Mouse (Mus musculus): ENCODE results near the gene Acat2. TPM values are rescaled to one million over a fixed set of nuclear protein-coding genes. Genes with fewer than 3 reads are reported as not detected.
A peak's percentile ranks its signal among the peaks of the same experiment; 100 is the strongest.

Gene Acat2
- polyA plus RNA-seq, 1 experiment: 8.0 TPM

- TF ChIP-seq CTCF (IDR thresholded peaks at IDR 0.05; ENCODE audit: control insufficient read depth, insufficient read depth, insufficient replicate concordance, low read depth, low read length) (no peak), POLR2A (IDR thresholded peaks at IDR 0.05; ENCODE audit: control insufficient read depth, low read depth, low read length) (peak; percentile 98)
- Histone ChIP-seq H3K4me3 (ENCODE audit: control insufficient read depth, low read depth, low read length) (peak within 1 kb of the TSS; percentile 99), H3K4me1 (ENCODE audit: control insufficient read depth, insufficient read depth, low read length) (no peaks in the 10 kb centered on the region), H3K27me3 (ENCODE audit: control insufficient read depth, insufficient read depth, low read length) (no peaks in the 10 kb centered on the region), H3K36me3 (ENCODE audit: control insufficient read depth, insufficient read depth, low read length) (peaks cover 2% of the 10 kb centered on the region; the same call in 1 of the 2 replicates), H3K27ac (ENCODE audit: control insufficient read depth, insufficient read depth, low read depth, low read length) (peak within 1 kb of the TSS; percentile 100)
Measured at GRCm38 (mm10) chr17:12915881-12916583, 44.5 kb downstream of the Acat2 start, which contains the start of gene Mrpl18. TSS of gene Mrpl18 (minus strand) at chr17:12916345.

DNA sequence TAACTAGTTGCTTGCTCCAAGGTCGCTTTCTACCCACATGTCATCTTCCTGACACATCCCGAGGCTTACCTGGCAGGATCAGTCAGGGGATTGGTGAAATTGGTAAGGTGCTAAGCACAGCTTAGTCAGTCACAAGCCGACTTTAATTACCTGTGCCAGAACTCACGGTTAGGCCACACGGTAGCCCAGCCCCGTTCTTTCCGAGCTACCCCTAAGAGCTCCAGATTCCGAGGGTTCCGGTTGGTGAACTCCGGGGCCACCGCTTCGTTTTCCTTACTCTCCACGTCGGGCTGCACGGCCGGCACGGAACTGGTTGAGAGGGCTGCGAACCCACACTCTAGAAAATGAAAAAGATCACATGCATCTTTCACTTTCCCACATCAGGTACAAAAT lies 45.1 kb downstream of the Acat2 start, which contains the start of gene Tcp1:
Gene Tcp1 (plus strand): TSS at position 214 of the 393 bp plus-strand sequence.
- H3K27ac ChIP-seq (ENCODE audit: control insufficient read depth, insufficient read depth, low read depth, low read length): peak within 1 kb of the TSS; percentile 100
- no peaks in the 10 kb centered on the region for H3K27me3 ChIP-seq (ENCODE audit: control insufficient read depth, insufficient read depth, low read length)
- H3K4me3 ChIP-seq (ENCODE audit: control insufficient read depth, low read depth, low read length): peak within 1 kb of the TSS; percentile 99
- TF ChIP-seq POLR2A (IDR thresholded peaks at IDR 0.05; ENCODE audit: control insufficient read depth, low read depth, low read length) (no peak), CTCF (IDR thresholded peaks at IDR 0.05; ENCODE audit: control insufficient read depth, insufficient read depth, insufficient replicate concordance, low read depth, low read length) (no peak)
- H3K4me1 ChIP-seq (ENCODE audit: control insufficient read depth, insufficient read depth, low read length): no peaks in the 10 kb centered on the region; the same call in 1 of the 2 replicates
- H3K36me3 ChIP-seq (ENCODE audit: control insufficient read depth, insufficient read depth, low read length): peaks cover 2% of the 10 kb centered on the region; the same call in 1 of the 2 replicates

- TF ChIP-seq POLR2A (IDR thresholded peaks at IDR 0.05; ENCODE audit: control insufficient read depth, low read depth, low read length): no peak
- TF ChIP-seq CTCF (IDR thresholded peaks at IDR 0.05; ENCODE audit: control insufficient read depth, insufficient read depth, insufficient replicate concordance, low read depth, low read length): no peak
Measured at GRCm38 (mm10) chr17:12910391-12910790, 50.2 kb downstream of the Acat2 start.

DNA sequence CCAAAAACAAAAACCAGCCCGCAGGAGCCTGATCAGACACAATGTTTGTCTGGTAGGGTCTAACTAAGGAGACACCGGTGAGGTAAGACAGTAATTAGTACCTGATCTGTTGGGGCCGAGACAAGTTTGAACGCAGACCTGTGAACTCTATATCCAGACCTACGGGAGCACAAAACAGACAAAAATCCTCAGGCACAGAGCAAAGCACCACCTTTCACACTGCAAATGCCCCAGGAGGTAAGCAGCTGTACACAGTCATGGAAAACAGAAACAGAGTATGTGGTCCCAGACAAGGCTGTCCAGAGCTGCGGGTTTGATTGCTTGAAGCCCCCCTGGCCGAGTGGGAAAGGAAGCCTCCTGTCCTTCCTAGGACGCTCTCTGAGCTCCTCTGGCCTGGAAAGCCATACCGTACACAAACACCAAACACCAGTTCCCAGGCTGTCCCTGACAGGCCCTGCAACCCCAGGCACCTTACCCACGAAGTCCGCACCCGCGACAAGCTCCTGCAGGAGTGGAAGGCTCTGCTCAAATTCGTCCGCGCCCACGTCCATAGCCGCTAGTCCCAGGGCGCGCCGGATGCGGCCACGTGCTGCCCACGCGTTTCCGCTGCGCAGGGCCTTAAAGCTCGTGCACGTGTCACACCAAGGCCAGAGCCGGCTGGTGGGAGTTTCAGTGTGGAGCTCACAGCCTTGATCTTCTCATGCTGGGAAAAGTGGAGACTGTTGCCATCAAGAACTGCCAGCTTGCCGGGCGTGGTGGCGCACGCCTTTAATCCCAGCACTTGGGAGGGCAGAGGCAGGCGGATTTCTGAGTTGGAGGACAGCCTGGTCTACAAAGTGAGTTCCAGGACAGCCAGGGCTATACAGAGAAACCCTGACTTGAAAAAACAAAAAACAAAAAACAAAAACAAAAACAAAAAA lies 50.9 kb downstream of the Acat2 start, which contains the start of gene Pnldc1:
Gene Pnldc1 (minus strand): TSS at position 870 of the 920 bp plus-strand sequence.
- H3K36me3 ChIP-seq (ENCODE audit: control insufficient read depth, insufficient read depth, low read length): no peaks in the 10 kb centered on the region; the same call in 1 of the 2 replicates
- H3K27me3 ChIP-seq (ENCODE audit: control insufficient read depth, insufficient read depth, low read length): no peaks in the 10 kb centered on the region
- H3K4me1 ChIP-seq (ENCODE audit: control insufficient read depth, insufficient read depth, low read length): no peaks in the 10 kb centered on the region; the same call in 1 of the 2 replicates
- peak within 1 kb of the TSS; percentile 83 for H3K4me3 ChIP-seq (ENCODE audit: control insufficient read depth, low read depth, low read length)
- H3K27ac ChIP-seq (ENCODE audit: control insufficient read depth, insufficient read depth, low read depth, low read length): no peak within 1 kb of the TSS; the same call in 1 of the 2 replicates
- no peak for TF ChIP-seq CTCF (IDR thresholded peaks at IDR 0.05; ENCODE audit: control insufficient read depth, insufficient read depth, insufficient replicate concordance, low read depth, low read length)
- peak; percentile 29; the same call in 1 of the 2 replicates for TF ChIP-seq POLR2A (IDR thresholded peaks at IDR 0.05; ENCODE audit: control insufficient read depth, low read depth, low read length)

More at GRCm38 (mm10) chr17:12910391-12910790, 50.2 kb downstream of the Acat2 start:
- no peaks in the 10 kb centered on the region; the same call in 1 of the 2 replicates for H3K4me1 ChIP-seq (ENCODE audit: control insufficient read depth, insufficient read depth, low read length)
- no peak overlapping the region for H3K27ac ChIP-seq (ENCODE audit: control insufficient read depth, insufficient read depth, low read depth, low read length)
- H3K4me3 ChIP-seq (ENCODE audit: control insufficient read depth, low read depth, low read length): peak overlapping the region; percentile 34; the same call in 1 of the 2 replicates
- H3K36me3 ChIP-seq (ENCODE audit: control insufficient read depth, insufficient read depth, low read length): no peaks in the 10 kb centered on the region; the same call in 1 of the 2 replicates
- H3K27me3 ChIP-seq (ENCODE audit: control insufficient read depth, insufficient read depth, low read length): no peaks in the 10 kb centered on the region

DNA sequence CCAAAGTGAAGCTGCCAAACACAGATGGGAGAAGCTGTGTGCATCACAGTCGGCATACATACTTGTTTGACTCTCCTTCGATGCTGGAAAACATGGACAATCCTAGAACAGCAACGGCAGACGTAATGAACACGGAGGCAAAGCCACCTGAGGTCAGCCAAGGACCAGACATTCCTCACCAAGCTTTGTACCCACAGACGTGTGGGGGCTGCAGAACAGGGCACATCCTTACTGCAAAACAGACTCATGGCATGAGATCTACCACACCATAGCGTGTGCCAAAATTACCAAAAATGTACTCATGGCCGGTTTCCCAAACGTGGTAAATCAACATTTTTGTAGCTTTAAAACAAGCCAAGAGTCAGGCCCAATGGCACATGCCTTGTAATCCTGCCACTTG lies 54.1 kb downstream of the Acat2 start:
- H3K27ac ChIP-seq (ENCODE audit: control insufficient read depth, insufficient read depth, low read depth, low read length): 0 out of 2 replicates have a peak overlapping the region, but pooled peaks have one; percentile 11

GRCm38 (mm10) chr17:12905810-12906209 lies 54.7 kb downstream of the Acat2 start:
- H3K4me3 ChIP-seq (ENCODE audit: control insufficient read depth, low read depth, low read length): no peak overlapping the region
- no peaks in the 10 kb centered on the region for H3K27me3 ChIP-seq (ENCODE audit: control insufficient read depth, insufficient read depth, low read length)
- no peak overlapping the region for H3K27ac ChIP-seq (ENCODE audit: control insufficient read depth, insufficient read depth, low read depth, low read length)
- TF ChIP-seq CTCF (IDR thresholded peaks at IDR 0.05; ENCODE audit: control insufficient read depth, insufficient read depth, insufficient replicate concordance, low read depth, low read length): no peak
- TF ChIP-seq POLR2A (IDR thresholded peaks at IDR 0.05; ENCODE audit: control insufficient read depth, low read depth, low read length): no peak
- no peaks in the 10 kb centered on the region; the same call in 1 of the 2 replicates for H3K4me1 ChIP-seq (ENCODE audit: control insufficient read depth, insufficient read depth, low read length)
- H3K36me3 ChIP-seq (ENCODE audit: control insufficient read depth, insufficient read depth, low read length): no peaks in the 10 kb centered on the region

More for the DNA sequence above, 54.1 kb downstream of the Acat2 start:
- no peaks in the 10 kb centered on the region for H3K36me3 ChIP-seq (ENCODE audit: control insufficient read depth, insufficient read depth, low read length)
- H3K27me3 ChIP-seq (ENCODE audit: control insufficient read depth, insufficient read depth, low read length): no peaks in the 10 kb centered on the region
- no peaks in the 10 kb centered on the region; the same call in 1 of the 2 replicates for H3K4me1 ChIP-seq (ENCODE audit: control insufficient read depth, insufficient read depth, low read length)
- H3K4me3 ChIP-seq (ENCODE audit: control insufficient read depth, low read depth, low read length): no peak overlapping the region
- TF ChIP-seq POLR2A (IDR thresholded peaks at IDR 0.05; ENCODE audit: control insufficient read depth, low read depth, low read length) (no peak), CTCF (IDR thresholded peaks at IDR 0.05; ENCODE audit: control insufficient read depth, insufficient read depth, insufficient replicate concordance, low read depth, low read length) (no peak)
